Mouse (Mus musculus) adrenal gland (tissue): ENCODE measurements around the gene Sh3glb1.

Experiments
- intact Hi-C: fragments of 180-260 bp; cut with DNase I; formaldehyde crosslinking; loops from one replicate; pipeline ENCODE4 v1.15.1; 2025

Gene Sh3glb1

GRCm38 (mm10) chr3:144717121-144717520, 3.0 kb downstream of the Sh3glb1 start:
- intact Hi-C loops, result loop anchor here (10.0 kb wide), 1 partner anchor 262 kb away; no protein-coding TSS in a partner anchor

- intact Hi-C loops, result loop anchor here (10.0 kb wide), 1 partner anchor 261 kb away; no protein-coding TSS in a partner anchor
Observed at GRCm38 (mm10) chr3:144715901-144716300, 4.2 kb downstream of the Sh3glb1 start.

GRCm38 (mm10) chr3:144715033-144715432, 5.1 kb downstream of the Sh3glb1 start:
- intact Hi-C loops, result loop anchor here (10.0 kb wide), 1 partner anchor 260 kb away; no protein-coding TSS in a partner anchor

- intact Hi-C loops, result loop anchor here (10.0 kb wide), 1 partner anchor 260 kb away; no protein-coding TSS in a partner anchor
Observed at GRCm38 (mm10) chr3:144714606-144715005, 5.5 kb downstream of the Sh3glb1 start.

- intact Hi-C loops, result loop anchor here (10.0 kb wide), 1 partner anchor 259 kb away; no protein-coding TSS in a partner anchor
Observed at GRCm38 (mm10) chr3:144714126-144714525, 6.0 kb downstream of the Sh3glb1 start.

- intact Hi-C loops, result loop anchor here (10.0 kb wide), 1 partner anchor 257 kb away; no protein-coding TSS in a partner anchor
Observed at GRCm38 (mm10) chr3:144711607-144712206, 8.4 kb downstream of the Sh3glb1 start.

GRCm38 (mm10) chr3:144708612-144709011, 11.5 kb downstream of the Sh3glb1 start:
- intact Hi-C loops, result no loop called here

- intact Hi-C loops, result no loop called here
Observed at GRCm38 (mm10) chr3:144703959-144704358, 16.2 kb downstream of the Sh3glb1 start.

GRCm38 (mm10) chr3:144698790-144699433, 21.2 kb downstream of the Sh3glb1 start:
- intact Hi-C loops, result no loop called here

GRCm38 (mm10) chr3:144697942-144698341, 22.2 kb downstream of the Sh3glb1 start:
- intact Hi-C loops, result no loop called here

- intact Hi-C loops, result no loop called here
Observed at GRCm38 (mm10) chr3:144697154-144697553, 23.0 kb downstream of the Sh3glb1 start.

GRCm38 (mm10) chr3:144694941-144695340, 25.2 kb downstream of the Sh3glb1 start:
- intact Hi-C loops, result no loop called here

GRCm38 (mm10) chr3:144694040-144694439, 26.1 kb downstream of the Sh3glb1 start:
- intact Hi-C loops, result no loop called here

GRCm38 (mm10) chr3:144692052-144692451, 28.1 kb downstream of the Sh3glb1 start:
- intact Hi-C loops, result loop anchor here (2.0 kb wide), 1 partner anchor 29 kb away; the partner anchor contains the start of gene Sh3glb1

- intact Hi-C loops, result no loop called here
Observed at GRCm38 (mm10) chr3:144689236-144689635, 30.9 kb downstream of the Sh3glb1 start.

- intact Hi-C loops, result no loop called here
Observed at GRCm38 (mm10) chr3:144688284-144688683, 31.9 kb downstream of the Sh3glb1 start.

GRCm38 (mm10) chr3:144687618-144688017, 32.5 kb downstream of the Sh3glb1 start:
- intact Hi-C loops, result no loop called here

GRCm38 (mm10) chr3:144686146-144686545, 34.0 kb downstream of the Sh3glb1 start:
- intact Hi-C loops, result no loop called here

- intact Hi-C loops, result no loop called here
Observed at GRCm38 (mm10) chr3:144683136-144683814, 36.9 kb downstream of the Sh3glb1 start.

GRCm38 (mm10) chr3:144681542-144681941, 38.6 kb downstream of the Sh3glb1 start:
- intact Hi-C loops, result no loop called here

- intact Hi-C loops, result no loop called here
Observed at GRCm38 (mm10) chr3:144679701-144680159, 40.4 kb downstream of the Sh3glb1 start.

GRCm38 (mm10) chr3:144679137-144679536, 41.0 kb downstream of the Sh3glb1 start:
- intact Hi-C loops, result no loop called here
